Mouse (Mus musculus) layer of hippocampus, postnatal 10 days (tissue): ENCODE results near the gene Twist2. TPM values are rescaled to one million over a fixed set of nuclear protein-coding genes. Genes with fewer than 3 reads are reported as not detected.
A peak's percentile ranks its signal among the peaks of the same experiment; 100 is the strongest.

ENCODE experiments used
- DNase-seq, 2 experiments: peaks; one replicate each; pipeline ENCODE4 v3.0.0; 2021; ENCODE audit warnings: low spot score in 2 of 2
- total RNA-seq, 2 experiments: library from RNA; stranded (reverse); gene quantifications; 2 replicates each; pipeline ENCODE4 v1.2.3; 2021

Gene Twist2
- total RNA-seq, 2 experiments from 2014 or later: 1.8 to 2.1 TPM

- DNase-seq: no peak
These were observed 15.3 kb downstream of the Twist2 start for GRCm38 (mm10) chr1:91816571-91816970.

- no peak for DNase-seq
These were observed 18.0 kb downstream of the Twist2 start for GRCm38 (mm10) chr1:91819237-91819636.

GRCm38 (mm10) chr1:91820531-91820930, 19.3 kb downstream of the Twist2 start:
- DNase-seq: no peak

GRCm38 (mm10) chr1:91822316-91822824, 21.1 kb downstream of the Twist2 start:
- no peak for DNase-seq

GRCm38 (mm10) chr1:91823530-91823929, 22.3 kb downstream of the Twist2 start:
- no peak for DNase-seq

GRCm38 (mm10) chr1:91823951-91824350, 22.7 kb downstream of the Twist2 start:
- no peak for DNase-seq

- DNase-seq: no peak
These were observed 24.0 kb downstream of the Twist2 start for GRCm38 (mm10) chr1:91825261-91825660.

GRCm38 (mm10) chr1:91831978-91832377, 30.7 kb downstream of the Twist2 start:
- no peak for DNase-seq

GRCm38 (mm10) chr1:91839557-91839956, 38.3 kb downstream of the Twist2 start:
- no peak for DNase-seq

- peak; percentile 46 to 53 for DNase-seq
These were observed 38.7 kb downstream of the Twist2 start for GRCm38 (mm10) chr1:91839979-91840378.

GRCm38 (mm10) chr1:91844236-91844635, 43.0 kb downstream of the Twist2 start:
- DNase-seq: no peak

- DNase-seq: no peak
These were observed 43.6 kb downstream of the Twist2 start for GRCm38 (mm10) chr1:91844681-91845379.

GRCm38 (mm10) chr1:91845380-91845957, 44.2 kb downstream of the Twist2 start:
- DNase-seq: no peak

- DNase-seq: no peak
These were observed 50.0 kb downstream of the Twist2 start for GRCm38 (mm10) chr1:91851300-91851699.

GRCm38 (mm10) chr1:91856771-91857664, 55.8 kb downstream of the Twist2 start:
- no peak for DNase-seq

- DNase-seq: no peak
These were observed 57.0 kb downstream of the Twist2 start for GRCm38 (mm10) chr1:91858101-91858790.

GRCm38 (mm10) chr1:91858901-91859300, 57.6 kb downstream of the Twist2 start:
- DNase-seq: no peak

GRCm38 (mm10) chr1:91861511-91861910, 60.2 kb downstream of the Twist2 start:
- no peak for DNase-seq

GRCm38 (mm10) chr1:91866001-91866400, 64.7 kb downstream of the Twist2 start:
- no peak for DNase-seq

- DNase-seq: no peak
These were observed 69.8 kb downstream of the Twist2 start for GRCm38 (mm10) chr1:91871101-91871500.

GRCm38 (mm10) chr1:91872388-91873059, 71.3 kb downstream of the Twist2 start:
- DNase-seq: no peak
